Mouse (Mus musculus): ENCODE measurements around the gene Mmp2.

Mmp2 gene

DNA sequence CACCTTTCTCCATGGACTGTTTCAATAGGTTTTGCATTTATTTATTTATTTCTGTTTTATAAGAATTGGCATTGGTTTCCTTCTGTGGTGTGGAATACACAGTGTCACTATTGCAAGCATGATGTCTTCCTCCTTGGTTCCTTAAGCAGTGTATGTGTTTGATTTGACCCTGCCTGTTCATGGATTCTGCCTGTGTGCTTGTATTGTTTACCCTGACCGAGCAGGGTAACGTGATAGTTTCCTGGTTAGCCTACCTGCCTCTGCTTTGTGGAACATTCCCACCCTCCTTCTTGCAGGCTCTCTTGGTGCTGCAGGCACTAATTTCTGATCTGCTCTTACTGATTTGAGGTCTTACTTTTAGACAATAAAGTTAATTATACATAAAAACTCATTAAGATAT is 66.8 kb downstream of the Mmp2 start:
- in situ Hi-C loops (cut with MboI, MseI) = loop anchor here (25.0 kb wide), 1 partner anchor 1318 kb away; the partner anchor contains the start of gene Nup93

- in situ Hi-C loops (cut with MboI, MseI) = loop anchor here (25.0 kb wide), 1 partner anchor 1317 kb away; the partner anchor contains the start of gene Nup93
These were observed 68.0 kb downstream of the Mmp2 start for GRCm38 (mm10) chr8:92895053-92895452.

- in situ Hi-C loops (cut with MboI, MseI) = loop anchor here (25.0 kb wide), 1 partner anchor 1316 kb away; the partner anchor contains the start of gene Nup93
These were observed 69.0 kb downstream of the Mmp2 start for GRCm38 (mm10) chr8:92896056-92896455.

DNA sequence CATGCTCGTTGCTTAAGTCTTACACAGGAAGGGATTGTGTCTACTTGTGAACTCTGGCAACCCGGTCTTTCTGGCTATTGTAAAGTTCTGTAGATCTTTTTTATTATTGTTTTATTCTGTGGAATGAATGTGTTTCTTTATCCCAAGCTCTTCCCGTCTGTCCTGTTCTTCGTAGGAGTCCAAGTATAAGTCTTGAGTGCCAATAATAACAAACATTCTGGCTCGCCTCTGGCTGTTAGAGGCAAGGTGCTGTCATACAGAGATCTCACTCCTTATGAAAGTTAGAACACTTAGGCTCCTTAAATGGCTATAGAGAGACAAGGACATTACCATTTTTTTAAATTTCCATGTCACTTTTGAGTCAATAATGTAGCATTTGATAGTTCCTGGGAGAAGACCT is 69.5 kb downstream of the Mmp2 start:
- in situ Hi-C loops (cut with MboI, MseI) = loop anchor here (25.0 kb wide), 1 partner anchor 1316 kb away; the partner anchor contains the start of gene Nup93

- in situ Hi-C loops (cut with MboI, MseI) = loop anchor here (25.0 kb wide), 1 partner anchor 1315 kb away; the partner anchor contains the start of gene Nup93
These were observed 70.7 kb downstream of the Mmp2 start for GRCm38 (mm10) chr8:92897794-92898193.

DNA sequence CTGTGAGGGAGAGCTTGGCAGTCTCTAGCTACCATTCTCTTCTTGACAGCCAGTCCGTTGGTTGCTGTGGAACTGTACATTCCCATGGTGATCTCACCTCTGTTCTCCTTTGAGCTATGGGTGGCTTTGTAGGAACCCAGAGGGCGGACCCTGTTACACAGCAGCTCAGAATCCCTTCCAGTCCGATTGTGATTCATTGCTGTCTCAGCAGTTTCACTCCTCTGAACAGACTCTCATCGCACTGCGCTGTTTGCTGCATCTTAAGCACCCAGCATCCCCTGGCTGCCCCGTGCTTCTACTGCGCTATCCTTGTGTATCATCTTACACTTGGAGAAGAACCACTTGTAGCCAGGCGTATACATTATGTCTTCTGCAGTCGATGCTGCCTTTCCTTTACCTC is 72.5 kb downstream of the Mmp2 start:
- in situ Hi-C loops (cut with MboI, MseI) = loop anchor here (25.0 kb wide), 1 partner anchor 1313 kb away; the partner anchor contains the start of gene Nup93

- in situ Hi-C loops (cut with MboI, MseI) = no loop called here
These were observed 74.0 kb downstream of the Mmp2 start, which contains the start of gene Capns2 for GRCm38 (mm10) chr8:92901107-92901506. Gene Capns2 (plus strand): TSS chr8:92901407.

DNA sequence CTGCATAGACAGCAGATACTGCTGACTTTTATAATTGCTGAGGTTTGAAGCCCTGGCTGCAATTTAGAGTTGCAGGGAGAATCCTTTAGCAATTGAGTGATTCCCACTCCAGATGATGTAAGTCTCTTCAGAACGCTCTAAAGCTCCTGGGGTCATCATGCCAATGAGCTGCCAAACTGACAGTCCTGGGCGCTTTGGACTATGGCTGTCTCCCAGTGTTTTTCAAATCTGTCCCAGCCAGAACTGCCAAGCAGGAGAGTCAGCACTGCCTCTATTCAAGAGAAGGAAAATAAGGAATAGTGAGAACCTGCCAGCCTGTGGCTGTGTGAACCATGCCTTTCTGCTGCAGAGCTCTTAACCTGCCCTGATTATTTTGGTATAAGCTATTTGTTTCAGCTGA is 75.9 kb downstream of the Mmp2 start:
- in situ Hi-C loops (cut with MboI, MseI) = no loop called here
